Comparison of ENCODE assay signal across 11 mouse cellular contexts in genomic region chr16:4080419-4080818, GRCm38 (mm10). TPM values are rescaled to one million over a fixed set of nuclear protein-coding genes. Genes with fewer than 3 reads are reported as not detected.
"Had no signal": no experiment of that assay in that cellular context is flagged by ENCODE, and none has a peak within 500 bp of the region (broad histone marks: within the 10 kb centered on the region; RNA-seq: fewer than 3 reads in every experiment).

No protein-coding gene starts in this region.

RNA-seq across cellular contexts. Expression of gene Dnase1, which starts 43.7 kb away (rescaled TPM):
- total RNA-seq: forebrain, postnatal 0 days; gastrocnemius, postnatal 10 days; gastrocnemius, postnatal 14 days; gastrocnemius, postnatal 25 days; gastrocnemius, postnatal 36 days; gastrocnemius, postnatal 4 days; granulocyte monocyte progenitor cell, adult 5-6 weeks; heart, adult 18-20 months; heart, adult 2 months had no signal
- polyA plus RNA-seq: cortical plate, adult 2 months; erythroblast, embryonic 14.5 days; heart, adult 2 months had no signal
